ENCODE assay signal across 19 mouse cellular contexts in the genomic region with DNA sequence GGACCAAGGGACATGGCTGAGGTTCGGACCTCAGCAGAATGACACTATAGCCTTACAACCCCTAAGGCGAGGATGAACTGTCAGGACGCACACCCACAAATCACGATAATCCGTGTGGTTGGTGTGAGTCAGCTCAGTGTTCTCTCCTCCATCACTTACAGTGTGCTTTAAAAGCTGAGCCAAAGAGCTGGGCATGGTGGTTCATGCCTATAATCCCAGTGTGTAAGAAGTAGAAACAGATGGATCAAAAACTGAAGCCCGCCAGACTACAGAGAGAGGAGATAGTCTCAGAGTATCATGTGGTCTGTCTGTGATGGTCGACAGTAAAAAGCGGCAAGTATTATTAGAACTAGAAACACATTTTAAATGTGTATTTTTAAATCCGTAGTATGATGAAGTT.
"Had no signal": no experiment of that assay in that cellular context is flagged by ENCODE, and none has a peak within 500 bp of the region (broad histone marks: within the 10 kb centered on the region; RNA-seq: fewer than 3 reads in every experiment).

No protein-coding gene starts in this region.

- H3K4me2 ChIP-seq: lung, embryonic 14.5 days; midbrain, embryonic 12.5 days; neural tube, embryonic 13.5 days; neural tube, embryonic 15.5 days had no signal

- DNase-seq: lung, adult 18-20 months; lung, embryonic 14.5 days; lung, postnatal 10 days; lung, postnatal 4 days; midbrain, embryonic 14.5 days; retina, postnatal 1 day; right cerebral cortex, adult 18-20 months; right cerebral cortex, postnatal 25 days; right cerebral cortex, postnatal 4 days; spleen, adult 18-20 months; thymus, adult 18-20 months; thymus, postnatal 14 days; thymus, postnatal 36 days had no signal

- H3K27ac ChIP-seq: midbrain, embryonic 10.5 days; midbrain, embryonic 12.5 days; neural tube, embryonic 15.5 days had no signal

- H3K4me3 ChIP-seq: midbrain, embryonic 10.5 days; midbrain, embryonic 12.5 days; myocyte; neural tube, embryonic 13.5 days; neural tube, embryonic 15.5 days had no signal

- H3K9ac ChIP-seq: lung, embryonic 14.5 days; midbrain, embryonic 12.5 days; neural tube, embryonic 13.5 days; neural tube, embryonic 15.5 days had no signal

- H3K9me3 ChIP-seq: midbrain, embryonic 10.5 days; midbrain, embryonic 12.5 days; neural tube, embryonic 13.5 days; neural tube, embryonic 15.5 days had no signal

- H3K36me3 ChIP-seq: midbrain, embryonic 10.5 days; midbrain, embryonic 12.5 days; neural tube, embryonic 13.5 days; neural tube, embryonic 15.5 days had no signal

- H3K27me3 ChIP-seq: midbrain, embryonic 12.5 days; neural tube, embryonic 13.5 days; neural tube, embryonic 15.5 days had no signal

- ATAC-seq: midbrain, embryonic 16.5 days had no signal
